Mouse (Mus musculus): ENCODE results near the gene Fmnl1. TPM values are rescaled to one million over a fixed set of nuclear protein-coding genes. Genes with fewer than 3 reads are reported as not detected.
"Not testable (repeated sequence)": the region's sequence is repeated elsewhere in the genome, so short reads cannot be mapped to it uniquely, and the experiment has no call there.

Gene Fmnl1
- polyA plus RNA-seq, 1 experiment from 2014 or later: 3.8 TPM

GRCm38 (mm10) chr11:103217790-103218516 is 47.0 kb downstream of the Fmnl1 start, which contains the start of gene Spata32:
Gene Spata32 (minus strand): TSS chr11:103218432.
- ATAC-seq (ENCODE audit: insufficient read depth, low FRiP score, low read depth): peak; percentile 70
- Histone ChIP-seq H3K4me1 (peaks cover 7% of the 10 kb centered on the region), H3K27ac (peak within 1 kb of the TSS; percentile 60; the same call in 1 of the 2 replicates), H3K4me3 (replicated peaks) (peak within 1 kb of the TSS; percentile 45), H3K4me2 (peak within 1 kb of the TSS; percentile 90), H3K36me3 (peaks cover 5% of the 10 kb centered on the region; the same call in 1 of the 2 replicates), H3K9ac (no peak within 1 kb of the TSS; the same call in 1 of the 2 replicates), H3K27me3 (replicated peaks) (no peaks in the 10 kb centered on the region), H3K9me3 (no peaks in the 10 kb centered on the region)
- under 1% methylated on average over 45 of the region's 45 CpGs for WGBS

- peak overlapping the region; percentile 45 for H3K4me3 ChIP-seq (replicated peaks)
- no peaks in the 10 kb centered on the region for H3K9me3 ChIP-seq
- 27% methylated on average over 6 of the region's 6 CpGs for WGBS
- H3K9ac ChIP-seq: no peak overlapping the region
- peaks cover 6% of the 10 kb centered on the region; the same call in 1 of the 2 replicates for H3K36me3 ChIP-seq
- no peak overlapping the region; the same call in 1 of the 2 replicates for H3K27ac ChIP-seq
- peak overlapping the region; percentile 90 for H3K4me2 ChIP-seq
- no peak for ATAC-seq (ENCODE audit: insufficient read depth, low FRiP score, low read depth)
- H3K27me3 ChIP-seq (replicated peaks): no peaks in the 10 kb centered on the region
- peaks cover 7% of the 10 kb centered on the region for H3K4me1 ChIP-seq
Measured at GRCm38 (mm10) chr11:103218517-103218901, 47.6 kb downstream of the Fmnl1 start.

DNA sequence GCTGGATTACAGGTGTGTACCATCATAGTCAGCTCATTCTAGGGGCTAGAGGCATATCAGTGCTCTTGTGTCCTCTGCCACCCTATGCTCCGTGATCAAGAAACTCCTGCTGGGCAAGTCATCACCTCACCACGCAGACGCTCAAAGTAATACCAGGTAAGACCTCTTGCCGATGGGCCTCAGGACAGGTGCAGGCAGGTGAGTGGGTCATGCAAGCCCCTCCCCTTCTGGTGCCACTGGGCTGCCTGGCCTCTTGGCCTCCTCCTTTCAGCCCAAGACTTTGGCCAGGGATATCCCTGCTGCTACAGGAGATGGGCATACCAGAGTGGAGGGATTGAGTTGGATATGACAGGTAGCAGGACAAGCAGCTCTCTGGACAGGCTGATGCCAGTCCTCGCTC is 48.4 kb downstream of the Fmnl1 start:
- no peaks in the 10 kb centered on the region for H3K27me3 ChIP-seq (replicated peaks)
- WGBS: 81% methylated on average over 5 of the region's 5 CpGs
- no peak for ATAC-seq (ENCODE audit: insufficient read depth, low FRiP score, low read depth)

GRCm38 (mm10) chr11:103219995-103220394 is 49.1 kb downstream of the Fmnl1 start:
- no peak overlapping the region for H3K27ac ChIP-seq

More for the DNA sequence above, 48.4 kb downstream of the Fmnl1 start:
- peaks cover 12% of the 10 kb centered on the region for H3K36me3 ChIP-seq
- H3K9ac ChIP-seq: no peak overlapping the region
- no peak overlapping the region for H3K4me3 ChIP-seq (replicated peaks)
- H3K4me2 ChIP-seq: no peak overlapping the region
- H3K4me1 ChIP-seq: peaks cover 7% of the 10 kb centered on the region
- no peaks in the 10 kb centered on the region for H3K9me3 ChIP-seq
- H3K27ac ChIP-seq: no peak overlapping the region

GRCm38 (mm10) chr11:103221437-103221836 is 50.5 kb downstream of the Fmnl1 start:
- no peak overlapping the region for H3K4me2 ChIP-seq
- H3K36me3 ChIP-seq: peaks cover 20% of the 10 kb centered on the region
- peaks cover 9% of the 10 kb centered on the region for H3K4me1 ChIP-seq
- no peak overlapping the region for H3K27ac ChIP-seq
- no peak overlapping the region for H3K4me3 ChIP-seq (replicated peaks)
- H3K27me3 ChIP-seq (replicated peaks): no peaks in the 10 kb centered on the region
- WGBS: 71% methylated on average over 6 of the region's 6 CpGs
- H3K9ac ChIP-seq: no peak overlapping the region
- ATAC-seq (ENCODE audit: insufficient read depth, low FRiP score, low read depth): no peak
- no peaks in the 10 kb centered on the region for H3K9me3 ChIP-seq

More at GRCm38 (mm10) chr11:103219995-103220394, 49.1 kb downstream of the Fmnl1 start:
- Histone ChIP-seq H3K4me2 (no peak overlapping the region), H3K9ac (no peak overlapping the region), H3K4me3 (replicated peaks) (no peak overlapping the region), H3K36me3 (peaks cover 15% of the 10 kb centered on the region), H3K9me3 (no peaks in the 10 kb centered on the region), H3K27me3 (replicated peaks) (no peaks in the 10 kb centered on the region), H3K4me1 (peaks cover 7% of the 10 kb centered on the region)
- WGBS: 71% methylated on average over 4 of the region's 4 CpGs
- no peak for ATAC-seq (ENCODE audit: insufficient read depth, low FRiP score, low read depth)

GRCm38 (mm10) chr11:103222718-103223117 is 51.8 kb downstream of the Fmnl1 start:
- not testable (repeated sequence) for H3K27ac ChIP-seq; ATAC-seq (ENCODE audit: insufficient read depth, low FRiP score, low read depth); H3K4me1 ChIP-seq; H3K9me3 ChIP-seq; H3K27me3 ChIP-seq (replicated peaks); H3K9ac ChIP-seq; H3K4me3 ChIP-seq (replicated peaks); H3K4me2 ChIP-seq
- 88% methylated on average over 4 of the region's 4 CpGs for WGBS
- peaks cover 23% of the 10 kb centered on the region for H3K36me3 ChIP-seq

DNA sequence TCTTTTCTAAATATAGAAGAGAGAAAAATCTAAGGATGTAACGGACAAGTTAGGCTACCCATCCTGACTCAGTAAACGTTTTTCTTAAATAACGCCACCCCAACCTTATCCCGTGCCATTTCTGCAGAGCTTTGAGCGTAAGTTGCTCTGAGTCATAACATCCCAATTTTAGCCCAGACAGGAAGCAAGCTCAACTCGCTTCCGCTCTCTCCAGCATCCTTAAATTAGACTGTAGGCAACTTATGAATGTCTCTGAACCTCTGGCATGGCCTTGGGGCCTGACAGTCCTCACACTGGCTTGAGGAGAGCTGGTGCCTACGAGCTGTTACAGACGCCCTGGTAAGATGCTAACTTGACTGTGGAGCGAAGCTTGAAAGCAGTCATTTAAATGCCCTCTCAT is 52.5 kb downstream of the Fmnl1 start:
- H3K4me1 ChIP-seq: peaks cover 4% of the 10 kb centered on the region
- H3K27ac ChIP-seq: peak overlapping the region; percentile 6; the same call in 1 of the 2 replicates
- H3K9ac ChIP-seq: no peak overlapping the region
- WGBS: 85% methylated on average over 10 of the region's 10 CpGs
- no peak for ATAC-seq (ENCODE audit: insufficient read depth, low FRiP score, low read depth)
- H3K4me3 ChIP-seq (replicated peaks): no peak overlapping the region
- no peaks in the 10 kb centered on the region for H3K9me3 ChIP-seq
- peaks cover 23% of the 10 kb centered on the region for H3K36me3 ChIP-seq
- no peak overlapping the region for H3K4me2 ChIP-seq
- no peaks in the 10 kb centered on the region for H3K27me3 ChIP-seq (replicated peaks)

DNA sequence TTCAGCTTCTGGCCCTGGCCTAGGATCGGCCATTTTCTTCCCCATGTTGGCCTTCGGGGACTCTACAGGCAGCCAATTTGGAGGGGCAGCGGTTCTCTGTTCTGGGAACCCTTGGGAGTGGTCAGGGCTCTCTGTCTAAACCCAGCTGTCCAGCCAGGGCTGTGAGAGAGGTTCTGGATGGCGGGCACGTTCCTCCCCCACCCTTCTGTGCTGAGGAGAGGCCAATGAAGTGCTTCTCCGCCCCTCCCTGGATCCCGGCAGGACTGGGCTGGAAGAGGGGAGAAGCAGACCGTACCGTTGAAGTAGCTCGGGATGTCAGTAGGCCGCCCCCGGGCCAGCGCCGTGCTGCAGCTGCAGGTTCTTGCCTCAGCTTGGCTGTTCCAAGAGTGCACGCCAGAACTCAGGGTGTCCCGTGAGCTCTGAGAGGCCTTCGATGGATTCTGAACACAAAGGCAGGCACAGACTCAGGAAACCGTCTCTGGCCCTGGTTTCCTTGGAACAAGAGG is 53.1 kb downstream of the Fmnl1 start:
- Histone ChIP-seq H3K4me1 (peaks cover 2% of the 10 kb centered on the region; the same call in 1 of the 2 replicates), H3K4me3 (replicated peaks) (no peak overlapping the region), H3K9me3 (no peaks in the 10 kb centered on the region), H3K36me3 (peaks cover 23% of the 10 kb centered on the region), H3K27me3 (replicated peaks) (no peaks in the 10 kb centered on the region), H3K9ac (no peak overlapping the region), H3K4me2 (no peak overlapping the region), H3K27ac (peak overlapping the region; percentile 6; the same call in 1 of the 2 replicates)
- WGBS: 74% methylated on average over 18 of the region's 18 CpGs
- no peak for ATAC-seq (ENCODE audit: insufficient read depth, low FRiP score, low read depth)

GRCm38 (mm10) chr11:103229608-103230007 is 58.7 kb downstream of the Fmnl1 start:
- Histone ChIP-seq H3K4me3 (replicated peaks) (no peak overlapping the region), H3K27ac (no peak overlapping the region), H3K9me3 (no peaks in the 10 kb centered on the region), H3K4me2 (no peak overlapping the region), H3K4me1 (peaks cover 2% of the 10 kb centered on the region; the same call in 1 of the 2 replicates), H3K9ac (no peak overlapping the region), H3K36me3 (peaks cover 32% of the 10 kb centered on the region), H3K27me3 (replicated peaks) (no peaks in the 10 kb centered on the region)
- ATAC-seq (ENCODE audit: insufficient read depth, low FRiP score, low read depth): no peak
- 98% methylated on average over 2 of the region's 2 CpGs for WGBS

- Histone ChIP-seq H3K27ac (no peak overlapping the region), H3K27me3 (replicated peaks) (no peaks in the 10 kb centered on the region), H3K9ac (no peak overlapping the region), H3K4me2 (no peak overlapping the region), H3K4me1 (no peaks in the 10 kb centered on the region), H3K36me3 (peaks cover 24% of the 10 kb centered on the region), H3K4me3 (replicated peaks) (no peak overlapping the region), H3K9me3 (no peaks in the 10 kb centered on the region)
- ATAC-seq (ENCODE audit: insufficient read depth, low FRiP score, low read depth): no peak
- 87% methylated on average over 19 of the region's 19 CpGs for WGBS
Measured at GRCm38 (mm10) chr11:103230626-103231025, 59.7 kb downstream of the Fmnl1 start.

- WGBS: 94% methylated on average over 7 of the region's 7 CpGs
- H3K9me3 ChIP-seq: no peaks in the 10 kb centered on the region
- no peak overlapping the region for H3K4me2 ChIP-seq
- no peaks in the 10 kb centered on the region for H3K4me1 ChIP-seq
- no peak overlapping the region for H3K9ac ChIP-seq
- H3K36me3 ChIP-seq: peaks cover 24% of the 10 kb centered on the region
- H3K27me3 ChIP-seq (replicated peaks): no peaks in the 10 kb centered on the region
- H3K4me3 ChIP-seq (replicated peaks): no peak overlapping the region
- no peak for ATAC-seq (ENCODE audit: insufficient read depth, low FRiP score, low read depth)
- no peak overlapping the region for H3K27ac ChIP-seq
Measured at GRCm38 (mm10) chr11:103231367-103231766, 60.5 kb downstream of the Fmnl1 start.

DNA sequence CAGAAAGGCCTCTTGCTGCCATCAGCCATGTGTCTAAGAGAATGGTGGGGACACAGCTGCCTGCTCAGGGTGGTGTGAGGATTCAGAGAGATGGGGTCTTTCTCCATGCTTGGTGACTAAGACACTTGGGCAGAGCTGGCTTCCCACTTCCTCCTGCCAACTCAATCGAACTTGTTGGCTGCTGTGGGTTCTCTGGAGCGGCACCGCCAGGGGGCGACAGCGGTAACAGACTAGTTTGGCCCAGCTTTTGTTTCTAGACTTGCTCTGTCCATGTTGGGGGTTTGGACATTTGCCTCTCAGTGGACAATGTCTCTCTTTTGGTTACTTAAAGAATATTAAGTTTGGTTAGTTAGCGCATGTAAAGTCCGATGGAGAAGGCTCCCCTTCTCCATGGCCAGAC is 62.1 kb downstream of the Fmnl1 start:
- ATAC-seq (ENCODE audit: insufficient read depth, low FRiP score, low read depth): no peak
- WGBS: 36% methylated on average over 7 of the region's 7 CpGs
- Histone ChIP-seq H3K27me3 (replicated peaks) (no peaks in the 10 kb centered on the region), H3K4me2 (no peak overlapping the region), H3K36me3 (peaks cover 30% of the 10 kb centered on the region), H3K9me3 (no peaks in the 10 kb centered on the region), H3K4me1 (no peaks in the 10 kb centered on the region), H3K27ac (no peak overlapping the region), H3K9ac (no peak overlapping the region), H3K4me3 (replicated peaks) (no peak overlapping the region)
